Mouse (Mus musculus) heart, embryonic 16.5 days (tissue): Measurements from ENCODE around the gene Ranbp1. TPM values are rescaled to one million over a fixed set of nuclear protein-coding genes. Genes with fewer than 3 reads are reported as not detected.
"Not testable (repeated sequence)": the region's sequence is repeated elsewhere in the genome, so short reads cannot be mapped to it uniquely, and the experiment has no call there.

Source experiments
- ATAC-seq: fragments of 200-750 bp; cut with Nextera tagmentation; replicated peaks from 2 replicates; pipeline ENCODE4 v1.8.0; 2017; ENCODE audit warnings: moderate number of reproducible peaks; ENCODE audit not compliant: insufficient read depth, low FRiP score; ENCODE audit errors: extremely low read depth
- H3K27ac ChIP-seq: fragments of 300-500 bp; sonication (generic); 2 replicates; pipeline ENCODE4 v1.5.1; 2014; ENCODE audit warnings: mild to moderate bottlenecking, low read length, control low read depth, moderate library complexity
- H3K27me3 ChIP-seq: fragments of 300-500 bp; sonication (generic); 2 replicates; pipeline ENCODE4 v1.6.1; 2014; ENCODE audit warnings: low read length, mixed read lengths; ENCODE audit not compliant: control insufficient read depth, insufficient read depth
- H3K36me3 ChIP-seq: fragments of 300-500 bp; sonication (generic); 2 replicates; pipeline ENCODE4 v1.6.1; 2014; ENCODE audit not compliant: control insufficient read depth, insufficient read depth
- H3K4me1 ChIP-seq: fragments of 300-500 bp; sonication (generic); 2 replicates; pipeline ENCODE4 v1.6.1; 2014; ENCODE audit warnings: low read length, mixed read lengths; ENCODE audit not compliant: control insufficient read depth, insufficient read depth
- H3K4me2 ChIP-seq: fragments of 300-500 bp; sonication (generic); 2 replicates; pipeline ENCODE4 v1.6.1; 2014; ENCODE audit warnings: low read depth, mild to moderate bottlenecking, control low read depth, low read length
- H3K4me3 ChIP-seq: fragments of 300-500 bp; sonication (generic); 2 replicates; pipeline ENCODE4 v1.5.1; 2014; ENCODE audit warnings: mild to moderate bottlenecking, control low read depth, low read length
- H3K9ac ChIP-seq: fragments of 300-500 bp; sonication (generic); 2 replicates; pipeline ENCODE4 v1.6.1; 2014; ENCODE audit warnings: low read length, control low read depth
- H3K9me3 ChIP-seq: fragments of 300-500 bp; sonication (generic); replicated peaks from 2 replicates; pipeline ENCODE4 v1.6.1; 2016; ENCODE audit warnings: low read length; ENCODE audit not compliant: control insufficient read depth
- WGBS: fragments of 180-500 bp; shearing (Covaris S2); extraction: QIAGEN DNeasy Blood & Tissue Kit; methylation state at CpG from one replicate; pipeline ENCODE4 v1.1.7; 2014; 5-methylcytosine and 5-hydroxymethylcytosine counted together
- microRNA counts: library from miRNA; unstranded; fragments of <30 nt; microRNA quantifications from one replicate; lab custom pipeline; 2016
- microRNA-seq: library from miRNA; unstranded; fragments of <30 nt; microRNA quantifications from one replicate; pipeline ENCODE4, GENCODE M21; 2017
- polyA plus RNA-seq: library from polyadenylated mRNA; unstranded; fragments of >200 nt; fragmentation: Nextera tagmentation; extraction: Ambion mirVana; gene quantifications from 2 replicates; pipeline ENCODE4 v1.2.1, GENCODE M21; 2015

The Ranbp1 gene
- polyA plus RNA-seq, 1 experiment from 2014 or later, result 343 TPM

- no peak overlapping the region for H3K27ac ChIP-seq
- no peak overlapping the region for H3K9ac ChIP-seq
- 84% methylated on average over 10 of the region's 10 CpGs for WGBS
- H3K4me2 ChIP-seq, result no peak overlapping the region
- H3K4me3 ChIP-seq, result no peak overlapping the region
- no peaks in the 10 kb centered on the region for H3K9me3 ChIP-seq
- no peaks in the 10 kb centered on the region for H3K36me3 ChIP-seq
- H3K4me1 ChIP-seq, result no peaks in the 10 kb centered on the region; the same call in 1 of the 2 replicates
- no peak for ATAC-seq
- H3K27me3 ChIP-seq, result no peaks in the 10 kb centered on the region; the same call in 1 of the 2 replicates
These were observed 50.0 kb downstream of the Ranbp1 start for GRCm38 (mm10) chr16:18198365-18199098.

GRCm38 (mm10) chr16:18197881-18198280, 50.7 kb downstream of the Ranbp1 start:
- 73% methylated on average over 6 of the region's 6 CpGs for WGBS
- no peak overlapping the region for H3K27ac ChIP-seq
- H3K4me1 ChIP-seq, result no peaks in the 10 kb centered on the region; the same call in 1 of the 2 replicates
- H3K9ac ChIP-seq, result no peak overlapping the region
- H3K9me3 ChIP-seq, result no peaks in the 10 kb centered on the region
- ATAC-seq, result no peak
- H3K4me2 ChIP-seq, result no peak overlapping the region
- no peak overlapping the region for H3K4me3 ChIP-seq
- H3K27me3 ChIP-seq, result no peaks in the 10 kb centered on the region; the same call in 1 of the 2 replicates
- H3K36me3 ChIP-seq, result no peaks in the 10 kb centered on the region

- not testable (repeated sequence) for H3K9ac ChIP-seq, H3K36me3 ChIP-seq, H3K4me3 ChIP-seq, ATAC-seq, H3K4me1 ChIP-seq, H3K27ac ChIP-seq, H3K9me3 ChIP-seq, H3K4me2 ChIP-seq, H3K27me3 ChIP-seq
- WGBS, result 57% methylated on average over 3 of the region's 3 CpGs
These were observed 53.0 kb downstream of the Ranbp1 start for GRCm38 (mm10) chr16:18195561-18195960.

GRCm38 (mm10) chr16:18195068-18195467, 53.5 kb downstream of the Ranbp1 start:
- H3K27me3 ChIP-seq, result no peaks in the 10 kb centered on the region; the same call in 1 of the 2 replicates
- H3K4me1 ChIP-seq, result no peaks in the 10 kb centered on the region; the same call in 1 of the 2 replicates
- no peak; the same call in 1 of the 2 replicates for ATAC-seq
- no peak overlapping the region for H3K27ac ChIP-seq
- no peak overlapping the region; the same call in 1 of the 2 replicates for H3K9ac ChIP-seq
- no peaks in the 10 kb centered on the region for H3K36me3 ChIP-seq
- H3K4me2 ChIP-seq, result no peak overlapping the region
- 54% methylated on average over 5 of the region's 5 CpGs for WGBS
- no peaks in the 10 kb centered on the region for H3K9me3 ChIP-seq
- H3K4me3 ChIP-seq, result no peak overlapping the region

- WGBS, result 69% methylated on average over 15 of the region's 15 CpGs
- no peak overlapping the region for H3K9ac ChIP-seq
- no peaks in the 10 kb centered on the region; the same call in 1 of the 2 replicates for H3K4me1 ChIP-seq
- H3K9me3 ChIP-seq, result no peaks in the 10 kb centered on the region
- H3K4me3 ChIP-seq, result no peak overlapping the region
- no peak overlapping the region for H3K4me2 ChIP-seq
- no peak for ATAC-seq
- H3K27me3 ChIP-seq, result no peaks in the 10 kb centered on the region; the same call in 1 of the 2 replicates
- no peaks in the 10 kb centered on the region for H3K36me3 ChIP-seq
- H3K27ac ChIP-seq, result no peak overlapping the region
These were observed 54.1 kb downstream of the Ranbp1 start for GRCm38 (mm10) chr16:18194208-18194985.

GRCm38 (mm10) chr16:18191006-18191405, 57.5 kb downstream of the Ranbp1 start:
- peaks cover 7% of the 10 kb centered on the region for H3K9me3 ChIP-seq
- H3K27me3 ChIP-seq, result no peaks in the 10 kb centered on the region; the same call in 1 of the 2 replicates
- no peak overlapping the region for H3K27ac ChIP-seq
- WGBS, result 79% methylated on average over 2 of the region's 2 CpGs
- no peak overlapping the region for H3K4me2 ChIP-seq
- no peak overlapping the region for H3K9ac ChIP-seq
- H3K36me3 ChIP-seq, result no peaks in the 10 kb centered on the region
- no peak overlapping the region for H3K4me3 ChIP-seq
- H3K4me1 ChIP-seq, result peaks cover 12% of the 10 kb centered on the region
- ATAC-seq, result no peak

MicroRNAs within 50 kb of the gene (microRNA counts, 519-probe panel; counts per million panel counts)
- 2,253 counts per million, percentile 40 among the panel's probes with 10 or more counts for microRNA mmu-miR-1306 (lab: Ali Mortazavi, UCI)

Small RNA genes lying within 50 kb of the gene (microRNA-seq; reads per million reads assigned to microRNA genes)
- 0.59 reads per million for gene Gm24572
- 212 reads per million, percentile 62 among the genes with 10 or more reads in this experiment for gene Mir1306

Other genes with a start within 250 kb of the Ranbp1 start
- gene Dgcr6, start 195.9 kb downstream of the Ranbp1 start, polyA plus RNA-seq, result 67.4 and 67.8 TPM in 2 replicates
- gene Prodh, start 158.5 kb downstream of the Ranbp1 start, polyA plus RNA-seq, result 7.2 and 7.3 TPM in 2 replicates
- 0.16 and 0.85 TPM in 2 replicates for gene Rtn4r, start 121.1 kb downstream of the Ranbp1 start, polyA plus RNA-seq
- gene Ccdc188, start 30.9 kb downstream of the Ranbp1 start, polyA plus RNA-seq, result 0.17 TPM in 1 of 2 replicates, not detected in the other
- 16.3 and 22.7 TPM in 2 replicates for gene Zdhhc8, start 13.6 kb downstream of the Ranbp1 start, polyA plus RNA-seq
- 65.9 and 69.9 TPM in 2 replicates for gene Trmt2a, start 53 bp downstream of the Ranbp1 start, polyA plus RNA-seq
- 3.2 TPM in 1 of 2 replicates, not detected in the other for gene Gm49776, start 9.6 kb upstream of the Ranbp1 start, polyA plus RNA-seq
- gene Dgcr8, start 40.5 kb upstream of the Ranbp1 start, polyA plus RNA-seq, result 19.0 and 20.3 TPM in 2 replicates
- 72.9 and 74.6 TPM in 2 replicates for gene Tango2, start 99.4 kb upstream of the Ranbp1 start, polyA plus RNA-seq
- gene Arvcf, start 99.5 kb upstream of the Ranbp1 start, polyA plus RNA-seq, result 33.1 and 39.5 TPM in 2 replicates
- gene Txnrd2, start 177.7 kb upstream of the Ranbp1 start, polyA plus RNA-seq, result 38.4 and 39.6 TPM in 2 replicates
- 128 and 142 TPM in 2 replicates for gene Comt, start 178.1 kb upstream of the Ranbp1 start, polyA plus RNA-seq
- 12.7 TPM in 2 replicates for gene Gnb1l, start 250.0 kb upstream of the Ranbp1 start, polyA plus RNA-seq